ENCODE assay signal across 7 mouse cellular contexts in the genomic region with DNA sequence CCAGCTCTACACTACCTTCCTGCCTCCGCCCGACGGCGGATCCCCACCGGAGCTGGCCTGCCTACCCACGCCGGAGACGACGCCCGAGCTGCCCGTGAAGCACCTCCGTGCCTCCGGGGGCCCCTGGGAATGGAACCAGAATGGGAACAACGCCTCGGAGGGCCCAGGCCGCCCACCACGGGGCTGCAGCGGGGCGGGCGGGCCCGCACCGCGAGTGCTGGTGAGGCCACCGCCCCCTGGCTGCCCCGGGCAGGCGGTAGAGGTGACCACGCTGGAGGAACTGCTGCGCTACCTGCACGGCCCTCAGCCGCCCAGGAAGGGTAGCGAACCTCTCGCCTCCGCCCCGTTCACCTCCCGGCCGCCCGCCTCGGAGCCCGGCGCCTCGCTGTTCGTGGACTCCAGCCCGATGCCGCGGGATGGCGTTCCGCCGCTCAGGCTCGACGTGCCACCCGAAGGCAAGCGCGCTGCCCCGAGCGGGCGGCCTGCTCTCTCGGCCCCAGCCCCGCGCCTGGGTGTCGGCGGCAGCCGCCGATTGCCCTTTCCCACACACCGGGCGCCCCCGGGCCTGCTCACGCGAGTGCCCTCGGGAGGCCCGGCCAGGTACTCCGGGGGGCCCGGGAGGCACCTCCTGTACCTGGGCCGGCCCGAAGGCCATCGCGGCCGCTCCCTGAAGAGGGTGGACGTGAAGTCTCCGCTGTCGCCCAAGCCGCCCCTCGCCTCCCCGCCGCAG. TPM values are rescaled to one million over a fixed set of nuclear protein-coding genes. Genes with fewer than 3 reads are reported as not detected.
DNase-seq lines count a peak whose midpoint lies in the region; ATAC-seq and TF ChIP-seq lines count a peak whose summit lies in the region.

No protein-coding gene starts in this region.

- no peak overlapping the region for H3K9ac ChIP-seq in lung, postnatal 0 days (replicated peaks; ENCODE audit: low read depth)
- no peak overlapping the region for H3K9ac ChIP-seq in forebrain, embryonic 15.5 days (replicated peaks)
- no peak overlapping the region for H3K9ac ChIP-seq in stomach, embryonic 14.5 days (replicated peaks; ENCODE audit: low read depth, low read length)

- TF ChIP-seq CTCF in lung, postnatal 0 days (IDR thresholded peaks at IDR 0.05) = no peak

- ATAC-seq in lung, postnatal 0 days = peak; percentile 27
- ATAC-seq in forebrain, embryonic 15.5 days (replicated peaks) = no peak
- ATAC-seq in stomach, embryonic 14.5 days (ENCODE audit: insufficient number of reproducible peaks, insufficient read depth, low FRiP score, low read depth) = no peak

- no peak for TF ChIP-seq EP300 in lung, postnatal 0 days (IDR thresholded peaks at IDR 0.05)

- 27% methylated on average over 53 of the region's 84 CpGs for WGBS in lung, postnatal 0 days
- 14% methylated on average over 72 of the region's 84 CpGs for WGBS in forebrain, embryonic 15.5 days
- WGBS in stomach, embryonic 14.5 days = 30% methylated on average over 83 of the region's 84 CpGs

- no peak for DNase-seq in lung, postnatal 0 days (ENCODE audit: low spot score)
- DNase-seq in lung, postnatal 36 days = no peak
- peak; percentile 34 to 53 for DNase-seq in kidney, postnatal 4 days
- DNase-seq in spleen, adult 18-20 months = no peak
- DNase-seq in adrenal gland, adult 2 months = no peak

- peak overlapping the region; percentile 41 for H3K4me3 ChIP-seq in lung, postnatal 0 days (ENCODE audit: low read depth, low read length)
- peak overlapping the region; percentile 18; the same call in 1 of the 2 replicates for H3K4me3 ChIP-seq in forebrain, embryonic 15.5 days
- peak overlapping the region; percentile 31 for H3K4me3 ChIP-seq in stomach, embryonic 14.5 days (ENCODE audit: low read depth, low read length)

- no peak overlapping the region for H3K27ac ChIP-seq in lung, postnatal 0 days (ENCODE audit: low read length)
- H3K27ac ChIP-seq in forebrain, embryonic 15.5 days (replicated peaks) = no peak overlapping the region
- H3K27ac ChIP-seq in stomach, embryonic 14.5 days (ENCODE audit: low read length) = no peak overlapping the region

- 0 out of 2 replicates have a peak, but pooled peaks cover 6% of the 10 kb centered on the region for H3K4me1 ChIP-seq in lung, postnatal 0 days (ENCODE audit: insufficient read depth, low read depth, low read length)
- H3K4me1 ChIP-seq in forebrain, embryonic 15.5 days = peaks cover 15% of the 10 kb centered on the region
- 0 out of 2 replicates have a peak, but pooled peaks cover 8% of the 10 kb centered on the region for H3K4me1 ChIP-seq in stomach, embryonic 14.5 days (ENCODE audit: control insufficient read depth, insufficient read depth, low read length)

- H3K36me3 ChIP-seq in lung, postnatal 0 days (ENCODE audit: insufficient read depth, low read length) = peaks cover 3% of the 10 kb centered on the region; the same call in 1 of the 2 replicates
- peaks cover 59% of the 10 kb centered on the region for H3K36me3 ChIP-seq in forebrain, embryonic 15.5 days
- peaks cover 37% of the 10 kb centered on the region for H3K36me3 ChIP-seq in stomach, embryonic 14.5 days (ENCODE audit: control insufficient read depth, insufficient read depth, low read length)

- peak overlapping the region; percentile 69 for H3K4me2 ChIP-seq in lung, postnatal 0 days (replicated peaks; ENCODE audit: low read depth, low read length)
- H3K4me2 ChIP-seq in forebrain, embryonic 15.5 days (replicated peaks) = no peak overlapping the region
- H3K4me2 ChIP-seq in stomach, embryonic 14.5 days (replicated peaks; ENCODE audit: low read depth, low read length) = peak overlapping the region; percentile 49

- H3K9me3 ChIP-seq in lung, postnatal 0 days (ENCODE audit: low read length) = no peaks in the 10 kb centered on the region
- no peaks in the 10 kb centered on the region for H3K9me3 ChIP-seq in forebrain, embryonic 15.5 days
- no peaks in the 10 kb centered on the region for H3K9me3 ChIP-seq in stomach, embryonic 14.5 days (ENCODE audit: control insufficient read depth, low read depth, low read length)

- peaks cover 11% of the 10 kb centered on the region for H3K27me3 ChIP-seq in lung, postnatal 0 days (replicated peaks; ENCODE audit: insufficient read depth, low read length)
- H3K27me3 ChIP-seq in forebrain, embryonic 15.5 days = peaks cover 43% of the 10 kb centered on the region
- peaks cover 14% of the 10 kb centered on the region for H3K27me3 ChIP-seq in stomach, embryonic 14.5 days (ENCODE audit: control insufficient read depth, insufficient read depth, low read length)

RNA-seq across cellular contexts. Expression of a gene that starts 12.4 kb away (rescaled TPM):
- 1.3 and 1.8 TPM in 2 replicates for polyA plus RNA-seq in lung, postnatal 0 days (2015; fragmentation: Nextera tagmentation; extraction: Ambion mirVana)
- polyA plus RNA-seq in forebrain, embryonic 15.5 days (2015; fragmentation: Nextera tagmentation; extraction: Ambion mirVana) = 30.4 and 34.1 TPM in 2 replicates
- polyA plus RNA-seq in stomach, embryonic 14.5 days (2014; fragmentation: Nextera tagmentation; extraction: Ambion mirVana) = 5.8 and 6.7 TPM in 2 replicates
- 1 to 10 TPM; 2.6 to 3.8 TPM for total RNA-seq in adrenal gland, adult 2 months (2021)
- polyA plus RNA-seq in adrenal gland, adult 2 months (2012; rRNA removed) = 8.6 and 12.4 TPM in 2 replicates

RNA-seq across cellular contexts. Expression of a gene that starts 30.5 kb away (rescaled TPM):
- 9.0 and 9.7 TPM in 2 replicates for polyA plus RNA-seq in lung, postnatal 0 days (2015; fragmentation: Nextera tagmentation; extraction: Ambion mirVana)
- polyA plus RNA-seq in forebrain, embryonic 15.5 days (2015; fragmentation: Nextera tagmentation; extraction: Ambion mirVana) = 2.5 and 3.6 TPM in 2 replicates
- polyA plus RNA-seq in stomach, embryonic 14.5 days (2014; fragmentation: Nextera tagmentation; extraction: Ambion mirVana) = 4.2 and 4.7 TPM in 2 replicates
- total RNA-seq in adrenal gland, adult 2 months (2021) = 1 to 10 TPM; 2.0 to 2.2 TPM
- polyA plus RNA-seq in adrenal gland, adult 2 months (2012; rRNA removed) = 3.7 and 4.9 TPM in 2 replicates

RNA-seq across cellular contexts. Expression of a gene that starts 38.8 kb away (rescaled TPM):
- polyA plus RNA-seq in lung, postnatal 0 days (2015; fragmentation: Nextera tagmentation; extraction: Ambion mirVana) = 13.3 and 14.0 TPM in 2 replicates
- 39.8 and 42.2 TPM in 2 replicates for polyA plus RNA-seq in forebrain, embryonic 15.5 days (2015; fragmentation: Nextera tagmentation; extraction: Ambion mirVana)
- polyA plus RNA-seq in stomach, embryonic 14.5 days (2014; fragmentation: Nextera tagmentation; extraction: Ambion mirVana) = 9.2 and 10.9 TPM in 2 replicates
- total RNA-seq in adrenal gland, adult 2 months (2021) = 1 to 10 TPM; 7.1 to 9.0 TPM
- 3.7 and 4.7 TPM in 2 replicates for polyA plus RNA-seq in adrenal gland, adult 2 months (2012; rRNA removed)

RNA-seq across cellular contexts. Expression of a gene that starts 38.9 kb away (rescaled TPM):
- 51.8 and 54.1 TPM in 2 replicates for polyA plus RNA-seq in lung, postnatal 0 days (2015; fragmentation: Nextera tagmentation; extraction: Ambion mirVana)
- polyA plus RNA-seq in forebrain, embryonic 15.5 days (2015; fragmentation: Nextera tagmentation; extraction: Ambion mirVana) = 105 and 108 TPM in 2 replicates
- polyA plus RNA-seq in stomach, embryonic 14.5 days (2014; fragmentation: Nextera tagmentation; extraction: Ambion mirVana) = 67.7 and 73.7 TPM in 2 replicates
- total RNA-seq in adrenal gland, adult 2 months (2021) = 10 to 100 TPM; 33.4 to 37.0 TPM
- polyA plus RNA-seq in adrenal gland, adult 2 months (2012; rRNA removed) = 17.6 and 18.6 TPM in 2 replicates

RNA-seq across cellular contexts. Expression of a gene that starts 45.0 kb away (rescaled TPM):
- 4.3 and 4.7 TPM in 2 replicates for polyA plus RNA-seq in lung, postnatal 0 days (2015; fragmentation: Nextera tagmentation; extraction: Ambion mirVana)
- polyA plus RNA-seq in forebrain, embryonic 15.5 days (2015; fragmentation: Nextera tagmentation; extraction: Ambion mirVana) = 4.8 and 5.9 TPM in 2 replicates
- polyA plus RNA-seq in stomach, embryonic 14.5 days (2014; fragmentation: Nextera tagmentation; extraction: Ambion mirVana) = 15.1 and 18.4 TPM in 2 replicates
- total RNA-seq in adrenal gland, adult 2 months (2021) = 10 to 100 TPM; 19.0 to 21.1 TPM
- polyA plus RNA-seq in adrenal gland, adult 2 months (2012; rRNA removed) = 4.0 and 4.5 TPM in 2 replicates

Comparison
In these comparisons a context has a peak if more than half of its experiments do, and no peak if none do; other contexts are left out.
1. DNase-seq: peak in kidney, postnatal 4 days (2 of 2); none in lung, postnatal 0 days (single experiment), lung, postnatal 36 days (single experiment), spleen, adult 18-20 months (0 of 2) and adrenal gland, adult 2 months (single experiment).
2. Peak in every context shown above with its lines, with median percentiles within 50 percentile points of each other: H3K4me3 ChIP-seq.